Mouse (Mus musculus): ENCODE results near the gene Trappc10. TPM values are rescaled to one million over a fixed set of nuclear protein-coding genes. Genes with fewer than 3 reads are reported as not detected.

Trappc10 gene
- polyA plus RNA-seq, 1 experiment from 2014 or later, result 4.7 TPM

- H3K9me3 ChIP-seq (replicated peaks; ENCODE audit: control insufficient read depth, low read length), result no peaks in the 10 kb centered on the region
Measured at GRCm38 (mm10) chr10:78163923-78164322, 80.5 kb downstream of the Trappc10 start.

GRCm38 (mm10) chr10:78163241-78163640 is 81.2 kb downstream of the Trappc10 start:
- H3K9ac ChIP-seq (ENCODE audit: low read length), result no peak overlapping the region
- no peak overlapping the region for H3K4me3 ChIP-seq (replicated peaks; ENCODE audit: low read length)
- no peaks in the 10 kb centered on the region for H3K9me3 ChIP-seq (replicated peaks; ENCODE audit: control insufficient read depth, low read length)
- peak overlapping the region; percentile 52; the same call in 1 of the 2 replicates for H3K27ac ChIP-seq (ENCODE audit: low read length)
- no peak for ATAC-seq (ENCODE audit: insufficient read depth, low FRiP score)
- WGBS, result 92% methylated on average over 9 of the region's 9 CpGs
- H3K36me3 ChIP-seq (ENCODE audit: control insufficient read depth, insufficient read depth, low read length), result peaks cover 12% of the 10 kb centered on the region; the same call in 1 of the 2 replicates
- H3K4me2 ChIP-seq (ENCODE audit: low read depth, low read length), result no peak overlapping the region
- H3K4me1 ChIP-seq (ENCODE audit: control insufficient read depth, insufficient read depth, low read length), result peaks cover 12% of the 10 kb centered on the region
- H3K27me3 ChIP-seq (ENCODE audit: control insufficient read depth, insufficient read depth, low read length), result no peaks in the 10 kb centered on the region

More at GRCm38 (mm10) chr10:78163923-78164322, 80.5 kb downstream of the Trappc10 start:
- Histone ChIP-seq H3K27ac (ENCODE audit: low read length) (no peak overlapping the region), H3K9ac (ENCODE audit: low read length) (no peak overlapping the region), H3K4me1 (ENCODE audit: control insufficient read depth, insufficient read depth, low read length) (peaks cover 14% of the 10 kb centered on the region), H3K27me3 (ENCODE audit: control insufficient read depth, insufficient read depth, low read length) (no peaks in the 10 kb centered on the region), H3K36me3 (ENCODE audit: control insufficient read depth, insufficient read depth, low read length) (peaks cover 12% of the 10 kb centered on the region; the same call in 1 of the 2 replicates), H3K4me3 (replicated peaks; ENCODE audit: low read length) (no peak overlapping the region), H3K4me2 (ENCODE audit: low read depth, low read length) (no peak overlapping the region)
- WGBS, result 28% methylated on average over 4 of the region's 4 CpGs
- ATAC-seq (ENCODE audit: insufficient read depth, low FRiP score), result no peak

- Histone ChIP-seq H3K9me3 (replicated peaks; ENCODE audit: control insufficient read depth, low read length) (no peaks in the 10 kb centered on the region), H3K36me3 (ENCODE audit: control insufficient read depth, insufficient read depth, low read length) (peaks cover 12% of the 10 kb centered on the region; the same call in 1 of the 2 replicates), H3K4me2 (ENCODE audit: low read depth, low read length) (no peak overlapping the region), H3K27ac (ENCODE audit: low read length) (peak overlapping the region; percentile 52; the same call in 1 of the 2 replicates), H3K27me3 (ENCODE audit: control insufficient read depth, insufficient read depth, low read length) (no peaks in the 10 kb centered on the region), H3K4me3 (replicated peaks; ENCODE audit: low read length) (no peak overlapping the region), H3K9ac (ENCODE audit: low read length) (no peak overlapping the region), H3K4me1 (ENCODE audit: control insufficient read depth, insufficient read depth, low read length) (peaks cover 12% of the 10 kb centered on the region)
- WGBS, result 85% methylated on average over 12 of the region's 12 CpGs
- no peak for ATAC-seq (ENCODE audit: insufficient read depth, low FRiP score)
Measured at GRCm38 (mm10) chr10:78162646-78163045, 81.8 kb downstream of the Trappc10 start.

GRCm38 (mm10) chr10:78161096-78161495 is 83.3 kb downstream of the Trappc10 start:
- no peak overlapping the region for H3K27ac ChIP-seq (ENCODE audit: low read length)
- no peaks in the 10 kb centered on the region for H3K27me3 ChIP-seq (ENCODE audit: control insufficient read depth, insufficient read depth, low read length)
- peaks cover 12% of the 10 kb centered on the region; the same call in 1 of the 2 replicates for H3K36me3 ChIP-seq (ENCODE audit: control insufficient read depth, insufficient read depth, low read length)
- H3K4me2 ChIP-seq (ENCODE audit: low read depth, low read length), result no peak overlapping the region
- H3K9ac ChIP-seq (ENCODE audit: low read length), result no peak overlapping the region
- no peak for ATAC-seq (ENCODE audit: insufficient read depth, low FRiP score)
- H3K4me3 ChIP-seq (replicated peaks; ENCODE audit: low read length), result no peak overlapping the region
- no peaks in the 10 kb centered on the region for H3K9me3 ChIP-seq (replicated peaks; ENCODE audit: control insufficient read depth, low read length)
- WGBS, result 81% methylated on average over 8 of the region's 8 CpGs
- peaks cover 12% of the 10 kb centered on the region for H3K4me1 ChIP-seq (ENCODE audit: control insufficient read depth, insufficient read depth, low read length)

- H3K36me3 ChIP-seq (ENCODE audit: control insufficient read depth, insufficient read depth, low read length), result peaks cover 12% of the 10 kb centered on the region; the same call in 1 of the 2 replicates
- no peaks in the 10 kb centered on the region for H3K9me3 ChIP-seq (replicated peaks; ENCODE audit: control insufficient read depth, low read length)
- no peak overlapping the region for H3K4me2 ChIP-seq (ENCODE audit: low read depth, low read length)
- ATAC-seq (ENCODE audit: insufficient read depth, low FRiP score), result no peak
- WGBS, result 79% methylated on average over 16 of the region's 16 CpGs
- peak overlapping the region; percentile 23; the same call in 1 of the 2 replicates for H3K27ac ChIP-seq (ENCODE audit: low read length)
- H3K4me1 ChIP-seq (ENCODE audit: control insufficient read depth, insufficient read depth, low read length), result peaks cover 12% of the 10 kb centered on the region
- no peak overlapping the region for H3K4me3 ChIP-seq (replicated peaks; ENCODE audit: low read length)
- no peaks in the 10 kb centered on the region for H3K27me3 ChIP-seq (ENCODE audit: control insufficient read depth, insufficient read depth, low read length)
- no peak overlapping the region for H3K9ac ChIP-seq (ENCODE audit: low read length)
Measured at GRCm38 (mm10) chr10:78160369-78161095, 83.9 kb downstream of the Trappc10 start.

GRCm38 (mm10) chr10:78159906-78160305 is 84.5 kb downstream of the Trappc10 start:
- H3K36me3 ChIP-seq (ENCODE audit: control insufficient read depth, insufficient read depth, low read length), result peaks cover 12% of the 10 kb centered on the region; the same call in 1 of the 2 replicates
- peak overlapping the region; percentile 47 for H3K27ac ChIP-seq (ENCODE audit: low read length)
- no peaks in the 10 kb centered on the region for H3K9me3 ChIP-seq (replicated peaks; ENCODE audit: control insufficient read depth, low read length)
- peak overlapping the region; percentile 30 for H3K9ac ChIP-seq (ENCODE audit: low read length)
- H3K4me3 ChIP-seq (replicated peaks; ENCODE audit: low read length), result peak overlapping the region; percentile 3; the same call in 1 of the 2 replicates
- peak overlapping the region; percentile 36 for H3K4me2 ChIP-seq (ENCODE audit: low read depth, low read length)
- ATAC-seq (ENCODE audit: insufficient read depth, low FRiP score), result peak; percentile 83; the same call in 1 of the 2 replicates
- H3K27me3 ChIP-seq (ENCODE audit: control insufficient read depth, insufficient read depth, low read length), result no peaks in the 10 kb centered on the region
- 3% methylated on average over 7 of the region's 7 CpGs for WGBS
- peaks cover 12% of the 10 kb centered on the region for H3K4me1 ChIP-seq (ENCODE audit: control insufficient read depth, insufficient read depth, low read length)

GRCm38 (mm10) chr10:78159252-78159878 is 85.1 kb downstream of the Trappc10 start:
- Histone ChIP-seq H3K27ac (ENCODE audit: low read length) (peak overlapping the region; percentile 47), H3K4me1 (ENCODE audit: control insufficient read depth, insufficient read depth, low read length) (peaks cover 12% of the 10 kb centered on the region), H3K9ac (ENCODE audit: low read length) (peak overlapping the region; percentile 30), H3K9me3 (replicated peaks; ENCODE audit: control insufficient read depth, low read length) (no peaks in the 10 kb centered on the region), H3K27me3 (ENCODE audit: control insufficient read depth, insufficient read depth, low read length) (no peaks in the 10 kb centered on the region), H3K4me2 (ENCODE audit: low read depth, low read length) (peak overlapping the region; percentile 36), H3K36me3 (ENCODE audit: control insufficient read depth, insufficient read depth, low read length) (peaks cover 9% of the 10 kb centered on the region; the same call in 1 of the 2 replicates), H3K4me3 (replicated peaks; ENCODE audit: low read length) (peak overlapping the region; percentile 3)
- 12% methylated on average over 17 of the region's 17 CpGs for WGBS
- peak; percentile 53; the same call in 1 of the 2 replicates for ATAC-seq (ENCODE audit: insufficient read depth, low FRiP score)

GRCm38 (mm10) chr10:78158041-78158440 is 86.4 kb downstream of the Trappc10 start:
- Histone ChIP-seq H3K36me3 (ENCODE audit: control insufficient read depth, insufficient read depth, low read length) (peaks cover 2% of the 10 kb centered on the region; the same call in 1 of the 2 replicates), H3K9me3 (replicated peaks; ENCODE audit: control insufficient read depth, low read length) (no peaks in the 10 kb centered on the region), H3K27ac (ENCODE audit: low read length) (no peak overlapping the region), H3K4me3 (replicated peaks; ENCODE audit: low read length) (no peak overlapping the region), H3K4me1 (ENCODE audit: control insufficient read depth, insufficient read depth, low read length) (peaks cover 12% of the 10 kb centered on the region), H3K9ac (ENCODE audit: low read length) (no peak overlapping the region), H3K4me2 (ENCODE audit: low read depth, low read length) (no peak overlapping the region), H3K27me3 (ENCODE audit: control insufficient read depth, insufficient read depth, low read length) (no peaks in the 10 kb centered on the region)
- ATAC-seq (ENCODE audit: insufficient read depth, low FRiP score), result no peak
- WGBS, result 69% methylated on average over 15 of the region's 15 CpGs

GRCm38 (mm10) chr10:78156926-78157325 is 87.5 kb downstream of the Trappc10 start:
- no peaks in the 10 kb centered on the region for H3K36me3 ChIP-seq (ENCODE audit: control insufficient read depth, insufficient read depth, low read length)
- no peak overlapping the region for H3K4me2 ChIP-seq (ENCODE audit: low read depth, low read length)
- no peak overlapping the region for H3K4me3 ChIP-seq (replicated peaks; ENCODE audit: low read length)
- no peak for ATAC-seq (ENCODE audit: insufficient read depth, low FRiP score)
- WGBS, result 53% methylated on average over 6 of the region's 6 CpGs
- no peak overlapping the region for H3K27ac ChIP-seq (ENCODE audit: low read length)
- H3K9me3 ChIP-seq (replicated peaks; ENCODE audit: control insufficient read depth, low read length), result no peaks in the 10 kb centered on the region
- H3K9ac ChIP-seq (ENCODE audit: low read length), result no peak overlapping the region
- H3K4me1 ChIP-seq (ENCODE audit: control insufficient read depth, insufficient read depth, low read length), result peaks cover 12% of the 10 kb centered on the region
- H3K27me3 ChIP-seq (ENCODE audit: control insufficient read depth, insufficient read depth, low read length), result no peaks in the 10 kb centered on the region
